Mouse (Mus musculus) CH12.LX (cell line): ENCODE measurements around the gene Polr3c. TPM values are rescaled to one million over a fixed set of nuclear protein-coding genes. Genes with fewer than 3 reads are reported as not detected.

Source experiments
- DNase-seq: peaks from one replicate; pipeline ENCODE4 v3.0.0-alpha.2; 2013; ENCODE audit errors: extremely low read depth
- H3K27ac ChIP-seq: 2 replicates; pipeline ENCODE4 v1.5.1; 2012; ENCODE audit warnings: low read depth, mild to moderate bottlenecking, control low read depth, moderate library complexity; ENCODE audit not compliant: insufficient read depth
- H3K27me3 ChIP-seq: replicated peaks from 2 replicates; pipeline ENCODE3; 2012; ENCODE audit warnings: inconsistent platforms
- H3K36me3 ChIP-seq, 2 experiments: replicated peaks in 1 of 2; 2 replicates each; pipeline versions ENCODE3 to v1.6.1; 2012; ENCODE audit warnings: inconsistent platforms in 1 of 2, low read length in 1 of 2, mild to moderate bottlenecking in 1 of 2, mixed read lengths in 1 of 2, moderate library complexity in 1 of 2; ENCODE audit not compliant: control insufficient read depth in 1 of 2, insufficient read depth in 1 of 2
- H3K4me1 ChIP-seq, 2 experiments: 2 replicates each; pipeline ENCODE4 v1.6.1; 2012; ENCODE audit warnings: inconsistent platforms in 1 of 2, moderate library complexity in 1 of 2; ENCODE audit not compliant: insufficient read depth in 2 of 2, control insufficient read depth in 1 of 2
- H3K4me2 ChIP-seq: 2 replicates; pipeline ENCODE4 v1.6.1; 2012; ENCODE audit warnings: low read depth, mild to moderate bottlenecking, control low read depth; ENCODE audit not compliant: poor library complexity, insufficient read depth, severe bottlenecking
- H3K4me3 ChIP-seq, 3 experiments: fragments of 150-350 bp in 1 of 3; sonication (generic) in 1 of 3; replicated peaks in 1 of 3; 2 replicates each; pipeline versions ENCODE3 to v1.5.1; 2011 to 2012; ENCODE audit warnings: low read depth in 2 of 3, low read length in 2 of 3, mild to moderate bottlenecking in 2 of 3, moderate library complexity in 2 of 3, control low read depth in 1 of 3, improper control_type of control experiment in 1 of 3, inconsistent platforms in 1 of 3, mixed read lengths in 1 of 3; ENCODE audit not compliant: poor library complexity in 1 of 3
- H3K79me2 ChIP-seq: replicated peaks from 2 replicates; pipeline ENCODE4 v1.6.1; 2012; ENCODE audit warnings: mild to moderate bottlenecking, moderate library complexity; ENCODE audit not compliant: control insufficient read depth, poor library complexity, insufficient read depth, severe bottlenecking; ENCODE audit errors: extremely low read depth
- H3K9ac ChIP-seq: 2 replicates; pipeline ENCODE4 v1.6.1; 2012; ENCODE audit warnings: low read depth, mild to moderate bottlenecking, control low read depth, moderate library complexity; ENCODE audit not compliant: insufficient read depth
- H3K9me3 ChIP-seq: replicated peaks from 2 replicates; pipeline ENCODE3; 2012; ENCODE audit warnings: low read length, inconsistent platforms, mixed read lengths
- CHD2 ChIP-seq: IDR thresholded peaks from 2 replicates; pipeline ENCODE4 v1.6.1; 2011; ENCODE audit warnings: low read length, improper control_type of control experiment
- CTCF ChIP-seq, 2 experiments: IDR thresholded peaks in 1 of 2; conservative IDR thresholded peaks in 1 of 2; 2 replicates each; pipeline ENCODE4 v1.5.1; 2011 to 2012; ENCODE audit warnings: low read depth in 2 of 2, low read length in 2 of 2, improper control_type of control experiment in 1 of 2, inconsistent platforms in 1 of 2, mild to moderate bottlenecking in 1 of 2, moderate library complexity in 1 of 2
- E2F4 ChIP-seq: IDR thresholded peaks from 2 replicates; pipeline ENCODE4 v1.6.1; 2011; ENCODE audit warnings: low read depth, low read length, improper control_type of control experiment; ENCODE audit not compliant: insufficient replicate concordance
- ELF1 ChIP-seq: IDR thresholded peaks from 2 replicates; pipeline ENCODE4 v1.6.1; 2014; ENCODE audit warnings: low read depth, mild to moderate bottlenecking, inconsistent platforms, low read length, improper control_type of control experiment
- EP300 ChIP-seq: IDR thresholded peaks from 2 replicates; pipeline ENCODE4 v1.6.1; 2011; ENCODE audit warnings: low read length, improper control_type of control experiment
- ETS1 ChIP-seq: conservative IDR thresholded peaks from 2 replicates; pipeline ENCODE4 v1.6.1; 2012; ENCODE audit warnings: low read depth, mild to moderate bottlenecking, inconsistent platforms, low read length, improper control_type of control experiment, moderate library complexity
- GABPA ChIP-seq: IDR thresholded peaks from 2 replicates; pipeline ENCODE4 v1.6.1; 2012; ENCODE audit warnings: low read depth, low read length, improper control_type of control experiment, inconsistent platforms; ENCODE audit not compliant: insufficient replicate concordance
- IRF4 ChIP-seq: IDR thresholded peaks from 2 replicates; pipeline ENCODE4 v1.6.1; 2014; ENCODE audit warnings: low read depth, mild to moderate bottlenecking, inconsistent platforms, low read length, improper control_type of control experiment
- JUN ChIP-seq: IDR thresholded peaks from 2 replicates; pipeline ENCODE4 v1.6.1; 2011; ENCODE audit warnings: low read depth, mild to moderate bottlenecking, low read length, improper control_type of control experiment, moderate library complexity; ENCODE audit not compliant: insufficient read depth
- KAT2A ChIP-seq: IDR thresholded peaks from 2 replicates; pipeline ENCODE4 v1.6.1; 2012; ENCODE audit warnings: low read length, improper control_type of control experiment, inconsistent platforms; ENCODE audit not compliant: insufficient replicate concordance
- MAFK ChIP-seq: IDR thresholded peaks from 2 replicates; pipeline ENCODE4 v1.6.1; 2011; ENCODE audit warnings: low read length, improper control_type of control experiment; ENCODE audit not compliant: insufficient replicate concordance
- MEF2A ChIP-seq: IDR thresholded peaks from 2 replicates; pipeline ENCODE4 v1.6.1; 2014; ENCODE audit warnings: low read depth, mild to moderate bottlenecking, inconsistent platforms, low read length, improper control_type of control experiment, borderline replicate concordance
- MYC ChIP-seq: IDR thresholded peaks from 2 replicates; pipeline ENCODE4 v1.6.1; 2011; ENCODE audit warnings: low read depth, mild to moderate bottlenecking, improper control_type of control experiment, low read length
- NELFE ChIP-seq: IDR thresholded peaks from 2 replicates; pipeline ENCODE4 v1.6.1; 2011; ENCODE audit warnings: low read depth, low read length, improper control_type of control experiment
- PAX5 ChIP-seq: IDR thresholded peaks from 2 replicates; pipeline ENCODE4 v1.6.1; 2012; ENCODE audit warnings: low read length, inconsistent platforms, mixed read lengths
- POLR2A ChIP-seq: IDR thresholded peaks from 2 replicates; pipeline ENCODE4 v1.6.1; 2011; ENCODE audit warnings: low read depth, mild to moderate bottlenecking, improper control_type of control experiment, low read length
- POLR2AphosphoS2 ChIP-seq: IDR thresholded peaks from 2 replicates; pipeline ENCODE4 v1.6.1; 2011; ENCODE audit warnings: low read depth, low read length, improper control_type of control experiment
- SIN3A ChIP-seq: IDR thresholded peaks from 2 replicates; pipeline ENCODE4 v1.6.1; 2012; ENCODE audit warnings: low read length, improper control_type of control experiment, inconsistent platforms
- TBP ChIP-seq: conservative IDR thresholded peaks from 2 replicates; pipeline ENCODE4 v1.6.1; 2011; ENCODE audit warnings: low read depth, low read length, improper control_type of control experiment
- UBTF ChIP-seq: IDR thresholded peaks from 2 replicates; pipeline ENCODE4 v1.6.1; 2012; ENCODE audit warnings: low read depth, mild to moderate bottlenecking, inconsistent platforms, low read length, improper control_type of control experiment, moderate library complexity
- USF2 ChIP-seq: conservative IDR thresholded peaks from 2 replicates; pipeline ENCODE4 v1.6.1; 2011; ENCODE audit warnings: low read depth, low read length, improper control_type of control experiment
- ZMIZ1 ChIP-seq: IDR thresholded peaks from 2 replicates; pipeline ENCODE4 v1.6.1; 2012; ENCODE audit warnings: low read depth, mild to moderate bottlenecking, inconsistent platforms, low read length, improper control_type of control experiment
- dilution Hi-C: fragments of 300-500 bp; cut with MboI; formaldehyde crosslinking; loops from 2 replicates; pipeline ENCODE4 v1.14.3; 2020; ENCODE audit warnings: low sequenced_read_pairs; ENCODE audit not compliant: extremely low pct_unique_long_range_greater_than_20kb, extremely low pct_ligation_motif_present
- in situ Hi-C: fragments of 300-500 bp; cut with MboI; formaldehyde crosslinking; loops from 3 replicates; pipeline ENCODE4 v1.14.3; 2019; ENCODE audit warnings: low sequenced_read_pairs, low pct_ligation_motif_present, low pct_unique_long_range_greater_than_20kb, mixed read lengths
- polyA plus RNA-seq: library from polyadenylated mRNA; unstranded; fragments of >175 nt; gene quantifications from 2 replicates; pipeline ENCODE4 v1.2.1, GENCODE M21; 2012; ENCODE audit warnings: low read depth; ENCODE audit not compliant: insufficient read length
- total RNA-seq, 2 experiments: library from RNA; depleted of rRNA; stranded (reverse); fragments of 300-350 nt in 1 of 2; fragments of >200 nt in 1 of 2; gene quantifications; 2 replicates each; pipeline ENCODE4 v1.2.3; 2012 to 2014

Polr3c gene
- total and polyA plus RNA-seq, 3 experiments = 18.1 to 78.3 (median 34.5) TPM

GRCm38 (mm10) chr3:96737995-96738394, 10.6 kb upstream of the Polr3c start:
- dilution Hi-C loops (no loop called here), in situ Hi-C loops (no loop called here)
- H3K9me3 ChIP-seq = no peaks in the 10 kb centered on the region
- no peak for DNase-seq
- H3K4me1 ChIP-seq = peaks cover 3 to 38% of the 10 kb centered on the region in 2 experiments; a peak in 3 of 4 replicates
- peaks cover 13% of the 10 kb centered on the region; the same call in 1 of the 2 replicates for H3K79me2 ChIP-seq
- no peaks in the 10 kb centered on the region for H3K27me3 ChIP-seq
- no peak for TF ChIP-seq MEF2A
- TF ChIP-seq CHD2 = no peak
- no peak for TF ChIP-seq NELFE
- no peak for TF ChIP-seq ELF1
- TF ChIP-seq PAX5 = no peak
- TF ChIP-seq E2F4 = no peak
- TF ChIP-seq SIN3A = no peak
- no peak for TF ChIP-seq UBTF
- no peak for TF ChIP-seq USF2
- TF ChIP-seq JUN = no peak
- no peak for TF ChIP-seq ZMIZ1
- no peak for TF ChIP-seq MAFK
- H3K27ac ChIP-seq = no peak overlapping the region
- H3K4me3 ChIP-seq = no peak overlapping the region
- H3K9ac ChIP-seq = no peak overlapping the region
- H3K4me2 ChIP-seq = no peak overlapping the region
- H3K36me3 ChIP-seq = peaks cover 0 to 18% of the 10 kb centered on the region in 2 experiments

GRCm38 (mm10) chr3:96737013-96737740, 9.7 kb upstream of the Polr3c start:
- H3K4me2 ChIP-seq = no peak overlapping the region
- H3K9me3 ChIP-seq = no peaks in the 10 kb centered on the region
- dilution Hi-C loops (no loop called here), in situ Hi-C loops (no loop called here)
- TF ChIP-seq GABPA (no peak), KAT2A (no peak), MYC (no peak), ETS1 (no peak), EP300 (no peak), JUN (no peak), MEF2A (no peak), TBP (no peak), IRF4 (no peak), ZMIZ1 (no peak), POLR2A (no peak), MAFK (no peak), UBTF (no peak), CTCF (conservative IDR thresholded peaks at IDR 0.05 in 1 of 2, IDR thresholded peaks at IDR 0.05 in 1 of 2; ENCODE audit: low read depth in 2 of 2, low read length in 2 of 2) (no peak), POLR2AphosphoS2 (no peak), E2F4 (no peak)
- H3K9ac ChIP-seq = no peak overlapping the region
- H3K79me2 ChIP-seq = peaks cover 13% of the 10 kb centered on the region; the same call in 1 of the 2 replicates
- no peak overlapping the region for H3K27ac ChIP-seq
- no peak for DNase-seq
- no peak overlapping the region for H3K4me3 ChIP-seq
- H3K36me3 ChIP-seq = peaks cover 0 to 20% of the 10 kb centered on the region in 2 experiments
- H3K27me3 ChIP-seq = no peaks in the 10 kb centered on the region
- peaks cover 3 to 38% of the 10 kb centered on the region in 2 experiments; a peak in 3 of 4 replicates for H3K4me1 ChIP-seq
